Mouse (Mus musculus) ES-Bruce4 (cell line): ENCODE data around the gene Sox13. TPM values are rescaled to one million over a fixed set of nuclear protein-coding genes. Genes with fewer than 3 reads are reported as not detected.

Source experiments
- H3K27ac ChIP-seq: 2 replicates; pipeline ENCODE4 v1.5.1; 2012; ENCODE audit warnings: low read length, inconsistent platforms; ENCODE audit not compliant: insufficient read depth
- H3K27me3 ChIP-seq: 2 replicates; pipeline ENCODE4 v1.6.1; 2012; ENCODE audit warnings: mild to moderate bottlenecking, low read length, inconsistent platforms; ENCODE audit not compliant: control insufficient read depth, poor library complexity, insufficient read depth, severe bottlenecking
- H3K36me3 ChIP-seq: 2 replicates; pipeline ENCODE4 v1.6.1; 2012; ENCODE audit warnings: inconsistent platforms, mild to moderate bottlenecking, low read length, moderate library complexity; ENCODE audit not compliant: control insufficient read depth, poor library complexity, insufficient read depth, severe bottlenecking
- H3K4me1 ChIP-seq: one replicate; pipeline ENCODE4 v1.8.1; 2011; ENCODE audit warnings: low read length; ENCODE audit not compliant: control insufficient read depth, insufficient read depth
- H3K4me3 ChIP-seq: 2 replicates; pipeline ENCODE4 v1.5.1; 2011; ENCODE audit warnings: low read depth, mild to moderate bottlenecking, low read length
- H3K9ac ChIP-seq: 2 replicates; pipeline ENCODE4 v1.6.1; 2012; ENCODE audit warnings: low read depth, mild to moderate bottlenecking, inconsistent platforms; ENCODE audit not compliant: poor library complexity, severe bottlenecking
- H3K9me3 ChIP-seq: replicated peaks from 2 replicates; pipeline ENCODE4 v1.6.1; 2012; ENCODE audit warnings: mild to moderate bottlenecking, low read length, inconsistent platforms; ENCODE audit not compliant: control insufficient read depth, poor library complexity, insufficient read depth, severe bottlenecking
- CTCF ChIP-seq: IDR thresholded peaks from one replicate; pipeline ENCODE4 v1.8.1; 2011; ENCODE audit warnings: low read depth, low read length
- EP300 ChIP-seq: IDR thresholded peaks from 2 replicates; pipeline ENCODE4 v1.6.1; 2011; ENCODE audit warnings: low read depth, low read length; ENCODE audit not compliant: insufficient read depth
- POLR2A ChIP-seq: IDR thresholded peaks from one replicate; pipeline ENCODE4 v1.8.1; 2011; ENCODE audit warnings: low read length; ENCODE audit not compliant: insufficient read depth
- polyA plus RNA-seq: library from polyadenylated mRNA; stranded (reverse); fragments of >200 nt; gene quantifications from 2 replicates; pipeline ENCODE4 v1.2.4, GENCODE M21; 2011; ENCODE audit warnings: low read depth; ENCODE audit not compliant: missing spikeins, insufficient read depth, insufficient read length

The Sox13 gene
- polyA plus RNA-seq, 1 experiment: 22.8 TPM

DNA sequence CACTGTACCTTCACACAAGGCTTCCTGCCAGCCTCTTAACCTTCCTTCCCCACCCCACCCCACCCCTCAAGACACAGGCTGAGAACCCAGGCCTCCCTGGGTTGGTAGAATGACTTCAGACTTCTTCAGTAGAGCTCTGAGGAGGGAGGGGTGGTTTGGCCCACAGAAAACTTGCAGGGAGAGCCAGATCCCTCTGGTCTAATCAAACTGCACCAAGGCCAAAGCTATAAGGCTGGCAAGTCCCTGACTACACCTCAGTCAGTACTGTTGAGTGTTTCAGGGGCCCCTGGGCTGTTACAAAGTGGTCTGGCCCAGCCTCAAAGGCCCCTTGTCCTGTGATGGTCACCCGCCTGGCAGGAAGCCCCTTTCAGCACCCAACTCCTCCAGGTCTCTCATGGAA lies 6.6 kb downstream of the Sox13 start:
- Histone ChIP-seq H3K27ac (no peak overlapping the region), H3K9me3 (no peaks in the 10 kb centered on the region), H3K4me1 (peaks cover 15% of the 10 kb centered on the region), H3K4me3 (no peak overlapping the region), H3K9ac (peak overlapping the region; percentile 58; the same call in 1 of the 2 replicates), H3K27me3 (no peaks in the 10 kb centered on the region), H3K36me3 (no peaks in the 10 kb centered on the region)
- TF ChIP-seq EP300: no peak
- TF ChIP-seq POLR2A: no peak

DNA sequence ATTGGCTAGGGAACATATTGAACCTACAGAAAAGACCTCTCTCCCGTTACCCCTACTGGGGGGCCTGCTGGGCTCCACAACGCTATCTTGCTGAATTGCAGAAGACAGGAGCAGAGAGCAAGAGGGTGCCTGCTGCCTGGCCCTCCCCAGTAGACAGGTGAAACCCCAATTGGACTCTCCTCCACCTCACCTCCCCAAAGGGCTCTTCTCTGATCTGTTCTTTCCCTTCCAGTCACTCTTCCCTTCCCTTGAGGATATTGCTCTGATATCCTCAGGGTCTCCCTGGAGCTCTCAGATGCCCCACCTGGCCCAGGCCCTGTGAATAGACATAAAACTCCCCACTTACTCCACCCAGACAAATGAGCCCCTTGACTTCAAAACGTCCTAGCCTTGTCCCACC lies 7.1 kb downstream of the Sox13 start:
- no peak for TF ChIP-seq POLR2A
- no peak for TF ChIP-seq EP300
- TF ChIP-seq CTCF: no peak
- Histone ChIP-seq H3K4me1 (peaks cover 17% of the 10 kb centered on the region), H3K9ac (no peak overlapping the region), H3K4me3 (no peak overlapping the region), H3K36me3 (no peaks in the 10 kb centered on the region), H3K27me3 (no peaks in the 10 kb centered on the region), H3K27ac (no peak overlapping the region), H3K9me3 (no peaks in the 10 kb centered on the region)

DNA sequence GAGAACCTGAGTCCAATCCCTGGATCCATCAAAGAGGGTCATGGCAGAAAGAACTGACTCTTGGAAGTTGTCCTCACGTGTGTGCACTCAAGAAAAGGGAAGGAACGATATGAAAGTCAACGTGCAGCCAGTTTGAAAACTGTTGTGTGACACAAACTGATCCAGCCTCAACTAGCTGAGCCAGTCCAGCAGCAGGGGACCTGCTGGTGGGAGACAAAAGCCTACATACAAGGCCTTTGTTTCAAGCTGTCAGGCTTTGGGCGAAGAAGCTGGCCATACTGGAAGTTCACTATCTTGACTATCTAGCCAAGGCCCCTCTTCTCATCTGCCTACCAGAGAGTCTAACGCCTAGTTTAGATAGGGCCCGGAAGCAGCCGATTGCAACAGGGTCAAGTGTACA lies 7.7 kb downstream of the Sox13 start:
- no peak overlapping the region for H3K9ac ChIP-seq
- TF ChIP-seq POLR2A: no peak
- TF ChIP-seq CTCF: no peak
- TF ChIP-seq EP300: 0 out of 2 replicates have a peak, but pooled peaks have one; percentile 39
- H3K4me1 ChIP-seq: peaks cover 18% of the 10 kb centered on the region

DNA sequence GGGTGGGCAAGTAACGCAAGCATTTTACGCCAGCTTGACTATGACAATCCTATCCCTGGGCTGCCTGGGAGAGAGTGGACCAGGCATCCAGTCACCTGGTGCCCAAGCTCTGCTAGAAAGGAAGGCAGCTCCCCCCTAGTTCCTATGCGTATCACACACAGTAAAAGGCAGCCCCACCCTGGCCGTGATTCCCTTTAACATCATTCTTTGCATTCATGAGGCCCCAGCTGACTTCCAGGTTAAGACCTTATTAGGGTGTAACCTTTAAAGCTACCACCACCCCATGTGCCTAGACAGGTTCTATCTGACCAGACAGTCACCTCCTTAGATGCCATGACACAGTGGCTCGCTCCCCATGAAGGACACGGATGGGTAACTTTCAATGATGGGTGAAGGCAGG lies 8.7 kb downstream of the Sox13 start:
- TF ChIP-seq EP300: no peak
- no peak for TF ChIP-seq POLR2A
- TF ChIP-seq CTCF: no peak
- no peaks in the 10 kb centered on the region for H3K36me3 ChIP-seq
- H3K27ac ChIP-seq: no peak overlapping the region
- peaks cover 21% of the 10 kb centered on the region for H3K4me1 ChIP-seq
- H3K9ac ChIP-seq: no peak overlapping the region
- H3K4me3 ChIP-seq: no peak overlapping the region
- H3K9me3 ChIP-seq: no peaks in the 10 kb centered on the region
- no peaks in the 10 kb centered on the region for H3K27me3 ChIP-seq

More for the DNA sequence above, 7.7 kb downstream of the Sox13 start:
- Histone ChIP-seq H3K36me3 (no peaks in the 10 kb centered on the region), H3K9me3 (no peaks in the 10 kb centered on the region), H3K4me3 (no peak overlapping the region), H3K27ac (no peak overlapping the region), H3K27me3 (no peaks in the 10 kb centered on the region)

DNA sequence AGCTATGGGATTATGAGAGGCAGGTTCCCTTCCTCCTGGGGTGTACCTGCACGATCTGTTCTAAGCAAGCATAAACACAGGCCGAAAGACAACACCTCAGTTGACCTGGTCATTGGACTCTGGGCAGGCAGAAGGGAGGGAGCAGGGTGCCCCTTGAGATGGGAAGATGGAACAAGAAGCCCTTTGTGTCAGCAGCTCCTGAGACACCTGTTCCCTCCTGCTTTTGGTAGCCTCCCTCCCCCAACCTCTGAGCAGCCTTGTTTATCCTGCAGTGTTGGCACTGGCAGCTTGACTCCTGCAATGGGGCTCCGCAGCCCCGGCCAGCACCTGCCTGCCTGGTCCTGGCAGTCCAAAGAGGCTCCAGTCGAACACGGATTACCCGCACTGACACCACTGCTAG lies 9.1 kb downstream of the Sox13 start:
- no peak for TF ChIP-seq EP300
- no peak for TF ChIP-seq CTCF
- no peak for TF ChIP-seq POLR2A
- peaks cover 21% of the 10 kb centered on the region for H3K4me1 ChIP-seq
- H3K36me3 ChIP-seq: no peaks in the 10 kb centered on the region
- no peaks in the 10 kb centered on the region for H3K27me3 ChIP-seq
- no peak overlapping the region for H3K27ac ChIP-seq
- no peak overlapping the region for H3K9ac ChIP-seq
- H3K9me3 ChIP-seq: no peaks in the 10 kb centered on the region
- no peak overlapping the region for H3K4me3 ChIP-seq

- TF ChIP-seq EP300 (no peak), POLR2A (no peak), CTCF (no peak)
- Histone ChIP-seq H3K36me3 (no peaks in the 10 kb centered on the region), H3K4me3 (no peak overlapping the region), H3K9me3 (no peaks in the 10 kb centered on the region), H3K4me1 (peaks cover 23% of the 10 kb centered on the region), H3K27ac (no peak overlapping the region), H3K9ac (no peak overlapping the region), H3K27me3 (no peaks in the 10 kb centered on the region)
Observed at GRCm38 (mm10) chr1:133412941-133413340, 11.2 kb downstream of the Sox13 start.
